Mouse (Mus musculus): ENCODE results near the gene Vmn1r197. TPM values are rescaled to one million over a fixed set of nuclear protein-coding genes. Genes with fewer than 3 reads are reported as not detected.

Gene Vmn1r197
- polyA plus RNA-seq (2014; fragmentation: Illumina TruSeq; extraction: RNeasy Lipid Tissue Mini Kit (QIAGEN cat#74804); ENCODE audit: low read depth, low replicate concordance): not detected

GRCm38 (mm10) chr13:22324289-22324688 lies at the start of gene Vmn1r197:
TSS of gene Vmn1r197 (plus strand) at chr13:22324589.

GRCm38 (mm10) chr13:22289620-22290019 lies 34.8 kb upstream of the Vmn1r197 start, which contains the start of gene Vmn1r196:
TSS of gene Vmn1r196 (plus strand) at chr13:22289920.

GRCm38 (mm10) chr13:22350064-22350463 lies 25.7 kb downstream of the Vmn1r197 start, which contains the start of gene Vmn1r198:
TSS of gene Vmn1r198 (plus strand) at chr13:22350364.

GRCm38 (mm10) chr13:22379518-22379917 lies 55.1 kb downstream of the Vmn1r197 start, which contains the start of gene Vmn1r199:
TSS of gene Vmn1r199 (plus strand) at chr13:22379818.

Other genes starting within 250 kb of the Vmn1r197 start
- gene Vmn1r188, start 240.1 kb upstream of the Vmn1r197 start, polyA plus RNA-seq (2014; fragmentation: Illumina TruSeq; extraction: RNeasy Lipid Tissue Mini Kit (QIAGEN cat#74804); ENCODE audit: low read depth, low replicate concordance): not detected
- not detected for gene Vmn1r189, start 218.8 kb upstream of the Vmn1r197 start, polyA plus RNA-seq (2014; fragmentation: Illumina TruSeq; extraction: RNeasy Lipid Tissue Mini Kit (QIAGEN cat#74804); ENCODE audit: low read depth, low replicate concordance)
- gene Vmn1r191, start 140.6 kb upstream of the Vmn1r197 start, polyA plus RNA-seq (2014; fragmentation: Illumina TruSeq; extraction: RNeasy Lipid Tissue Mini Kit (QIAGEN cat#74804); ENCODE audit: low read depth, low replicate concordance): not detected
- gene Vmn1r192, start 133.4 kb upstream of the Vmn1r197 start, polyA plus RNA-seq (2014; fragmentation: Illumina TruSeq; extraction: RNeasy Lipid Tissue Mini Kit (QIAGEN cat#74804); ENCODE audit: low read depth, low replicate concordance): not detected
- gene Vmn1r193, start 101.4 kb upstream of the Vmn1r197 start, polyA plus RNA-seq (2014; fragmentation: Illumina TruSeq; extraction: RNeasy Lipid Tissue Mini Kit (QIAGEN cat#74804); ENCODE audit: low read depth, low replicate concordance): not detected
- not detected for gene Vmn1r194, start 80.4 kb upstream of the Vmn1r197 start, polyA plus RNA-seq (2014; fragmentation: Illumina TruSeq; extraction: RNeasy Lipid Tissue Mini Kit (QIAGEN cat#74804); ENCODE audit: low read depth, low replicate concordance)
- gene Vmn1r195, start 54.1 kb upstream of the Vmn1r197 start, polyA plus RNA-seq (2014; fragmentation: Illumina TruSeq; extraction: RNeasy Lipid Tissue Mini Kit (QIAGEN cat#74804); ENCODE audit: low read depth, low replicate concordance): not detected
- not detected for gene Vmn1r196, start 34.7 kb upstream of the Vmn1r197 start, polyA plus RNA-seq (2014; fragmentation: Illumina TruSeq; extraction: RNeasy Lipid Tissue Mini Kit (QIAGEN cat#74804); ENCODE audit: low read depth, low replicate concordance)
- not detected for gene Vmn1r198, start 25.8 kb downstream of the Vmn1r197 start, polyA plus RNA-seq (2014; fragmentation: Illumina TruSeq; extraction: RNeasy Lipid Tissue Mini Kit (QIAGEN cat#74804); ENCODE audit: low read depth, low replicate concordance)
- not detected for gene Vmn1r199, start 55.2 kb downstream of the Vmn1r197 start, polyA plus RNA-seq (2014; fragmentation: Illumina TruSeq; extraction: RNeasy Lipid Tissue Mini Kit (QIAGEN cat#74804); ENCODE audit: low read depth, low replicate concordance)
- not detected for gene Vmn1r200, start 65.8 kb downstream of the Vmn1r197 start, polyA plus RNA-seq (2014; fragmentation: Illumina TruSeq; extraction: RNeasy Lipid Tissue Mini Kit (QIAGEN cat#74804); ENCODE audit: low read depth, low replicate concordance)
- not detected for gene Vmn1r201, start 147.3 kb downstream of the Vmn1r197 start, polyA plus RNA-seq (2014; fragmentation: Illumina TruSeq; extraction: RNeasy Lipid Tissue Mini Kit (QIAGEN cat#74804); ENCODE audit: low read depth, low replicate concordance)
- not detected for gene Vmn1r202, start 180.8 kb downstream of the Vmn1r197 start, polyA plus RNA-seq (2014; fragmentation: Illumina TruSeq; extraction: RNeasy Lipid Tissue Mini Kit (QIAGEN cat#74804); ENCODE audit: low read depth, low replicate concordance)
- not detected for gene Vmn1r203, start 193.5 kb downstream of the Vmn1r197 start, polyA plus RNA-seq (2014; fragmentation: Illumina TruSeq; extraction: RNeasy Lipid Tissue Mini Kit (QIAGEN cat#74804); ENCODE audit: low read depth, low replicate concordance)
- gene Vmn1r204, start 228.6 kb downstream of the Vmn1r197 start, polyA plus RNA-seq (2014; fragmentation: Illumina TruSeq; extraction: RNeasy Lipid Tissue Mini Kit (QIAGEN cat#74804); ENCODE audit: low read depth, low replicate concordance): not detected

Data from heart, adult 10 weeks (tissue).